Mouse (Mus musculus) heart, embryonic 10.5 days (tissue): ENCODE data around the gene Vmn1r233. TPM values are rescaled to one million over a fixed set of nuclear protein-coding genes. Genes with fewer than 3 reads are reported as not detected.

ENCODE experiments used
- polyA plus RNA-seq: library from polyadenylated mRNA; unstranded; fragments of >200 nt; fragmentation: Nextera tagmentation; extraction: Ambion mirVana; gene quantifications from 2 replicates; pipeline ENCODE4 v1.2.1, GENCODE M21; 2016

The Vmn1r233 gene
- polyA plus RNA-seq, 1 experiment from 2014 or later = not detected

Other genes starting within 250 kb of the Vmn1r233 start
- gene Vmn1r228, start 210.3 kb downstream of the Vmn1r233 start, polyA plus RNA-seq = not detected in 2 replicates
- 0.02 TPM in 1 of 2 replicates, not detected in the other for gene Vmn1r229, start 184.9 kb downstream of the Vmn1r233 start, polyA plus RNA-seq
- gene Vmn1r230, start 156.0 kb downstream of the Vmn1r233 start, polyA plus RNA-seq = not detected in 2 replicates
- not detected in 2 replicates for gene Vmn1r231, start 91.4 kb downstream of the Vmn1r233 start, polyA plus RNA-seq
- gene Vmn1r232, start 76.8 kb downstream of the Vmn1r233 start, polyA plus RNA-seq = not detected in 2 replicates
- 407 and 413 TPM in 2 replicates for gene Ppp2r1a, start 51.2 kb downstream of the Vmn1r233 start, polyA plus RNA-seq
- 10.1 TPM in 2 replicates for gene Zfp160, start 12.4 kb upstream of the Vmn1r233 start, polyA plus RNA-seq
- gene Vmn1r234, start 229.6 kb upstream of the Vmn1r233 start, polyA plus RNA-seq = not detected in 2 replicates